24 mouse cellular contexts compared by ENCODE assay signal in genomic region chr2:11355594-11355993, GRCm38 (mm10).
A peak's percentile ranks its signal among the peaks of the same experiment; 100 is the strongest.
DNase-seq lines count a peak whose midpoint lies in the region; ATAC-seq and TF ChIP-seq lines count a peak whose summit lies in the region.
"Had no signal": no experiment of that assay in that cellular context is flagged by ENCODE, and none has a peak within 500 bp of the region (broad histone marks: within the 10 kb centered on the region; RNA-seq: fewer than 3 reads in every experiment).

No protein-coding gene starts in this region.

- TF ChIP-seq CTCF in forebrain, postnatal 0 days (IDR thresholded peaks at IDR 0.05; ENCODE audit: low read depth) = no peak

- no peak overlapping the region for H3K4me3 ChIP-seq in myocyte
- H3K4me3 ChIP-seq in forebrain, postnatal 0 days (ENCODE audit: low read depth, low read length) = no peak overlapping the region
- H3K4me3 ChIP-seq: forebrain, embryonic 15.5 days; limb, embryonic 10.5 days; limb, embryonic 15.5 days; liver, embryonic 15.5 days; lung, embryonic 15.5 days; midbrain, embryonic 12.5 days had no signal

- peak; percentile 39 for ATAC-seq in CD4-positive, CD25-positive, alpha-beta regulatory T cell, adult 4 months
- ATAC-seq in forebrain, postnatal 0 days = no peak
- ATAC-seq: forebrain, embryonic 15.5 days; hindbrain, embryonic 16.5 days; intestine, postnatal 0 days had no signal

- H3K4me1 ChIP-seq in forebrain, postnatal 0 days (ENCODE audit: insufficient read depth) = no peaks in the 10 kb centered on the region
- H3K4me1 ChIP-seq: forebrain, embryonic 15.5 days; limb, embryonic 10.5 days; limb, embryonic 15.5 days; lung, embryonic 15.5 days; midbrain, embryonic 12.5 days had no signal

- no peaks in the 10 kb centered on the region for H3K36me3 ChIP-seq in myocyte (ENCODE audit: control insufficient read depth, insufficient read depth)
- no peaks in the 10 kb centered on the region for H3K36me3 ChIP-seq in forebrain, postnatal 0 days (ENCODE audit: insufficient read depth)
- H3K36me3 ChIP-seq: forebrain, embryonic 15.5 days; limb, embryonic 10.5 days; limb, embryonic 15.5 days; liver, embryonic 15.5 days; lung, embryonic 15.5 days; midbrain, embryonic 12.5 days had no signal

- peak; percentile 38 for DNase-seq in CD4-positive helper T cell, adult 2 months (ENCODE audit: low read depth, low spot score)
- DNase-seq in induced T-regulatory cell, adult 2 months (ENCODE audit: low read depth) = peak; percentile 61
- no peak for DNase-seq in forebrain, postnatal 0 days
- no peak for DNase-seq in cerebellum, adult 8-10 months
- no peak for DNase-seq in layer of hippocampus, adult 9-10 months (ENCODE audit: low spot score)
- DNase-seq: adrenal gland, postnatal 10 days; cerebellum, adult 9-10 months; cerebellum, postnatal 36 days; heart, postnatal 14 days; kidney, adult 9 months; kidney, postnatal 10 days; right cerebral cortex, postnatal 25 days; thymus, adult 2 months; thymus, postnatal 4 days had no signal

- no peak overlapping the region for H3ac ChIP-seq in myocyte (ENCODE audit: control insufficient read depth, insufficient read length)

- no peak overlapping the region for H3K9ac ChIP-seq in forebrain, postnatal 0 days
- H3K9ac ChIP-seq: forebrain, embryonic 15.5 days; limb, embryonic 15.5 days; liver, embryonic 15.5 days; lung, embryonic 15.5 days; midbrain, embryonic 12.5 days had no signal

- H3K27me3 ChIP-seq in myocyte (ENCODE audit: control insufficient read depth, insufficient read depth, insufficient read length) = no peaks in the 10 kb centered on the region
- H3K27me3 ChIP-seq in forebrain, postnatal 0 days (ENCODE audit: insufficient read depth, low read length) = no peaks in the 10 kb centered on the region
- H3K27me3 ChIP-seq: forebrain, embryonic 15.5 days; limb, embryonic 15.5 days; liver, embryonic 15.5 days; lung, embryonic 15.5 days; midbrain, embryonic 12.5 days had no signal

- H3K27ac ChIP-seq in forebrain, postnatal 0 days (ENCODE audit: low read depth, low read length) = no peak overlapping the region
- H3K27ac ChIP-seq: forebrain, embryonic 15.5 days; limb, embryonic 10.5 days; limb, embryonic 15.5 days; liver, embryonic 15.5 days; lung, embryonic 15.5 days; midbrain, embryonic 12.5 days had no signal

- 88% methylated on average over 5 of the region's 5 CpGs for WGBS in forebrain, postnatal 0 days

- H3K79me2 ChIP-seq in myocyte (ENCODE audit: control insufficient read depth, insufficient read depth) = no peaks in the 10 kb centered on the region

- H3K9me3 ChIP-seq in forebrain, postnatal 0 days (ENCODE audit: low read length) = no peaks in the 10 kb centered on the region
- H3K9me3 ChIP-seq: forebrain, embryonic 15.5 days; limb, embryonic 10.5 days; limb, embryonic 15.5 days; liver, embryonic 15.5 days; lung, embryonic 15.5 days; midbrain, embryonic 12.5 days had no signal

- H3K4me2 ChIP-seq in myocyte (ENCODE audit: low read depth) = peak overlapping the region; percentile 9
- H3K4me2 ChIP-seq in forebrain, postnatal 0 days (ENCODE audit: low read depth) = no peak overlapping the region
- H3K4me2 ChIP-seq: forebrain, embryonic 15.5 days; limb, embryonic 15.5 days; liver, embryonic 15.5 days; lung, embryonic 15.5 days; midbrain, embryonic 12.5 days had no signal

- TF ChIP-seq POLR2A in myocyte (IDR thresholded peaks at IDR 0.05; ENCODE audit: insufficient read length, low read depth) = no peak

TF ChIP-seq in myocyte, 11 proteins besides CTCF, POLR2A, EP300 and RAD21:
- TF ChIP-seq MAX (IDR thresholded peaks at IDR 0.05; ENCODE audit: low read depth) (no peak), TCF12 (IDR thresholded peaks at IDR 0.05; ENCODE audit: insufficient read depth, poor library complexity, severe bottlenecking) (no peak), MYOD1 (IDR thresholded peaks at IDR 0.05; ENCODE audit: control insufficient read depth in 1 of 3, insufficient read length in 2 of 3, low read depth in 2 of 3) (no peak), SRF (IDR thresholded peaks at IDR 0.05; ENCODE audit: control insufficient read depth, insufficient read length, low read depth) (no peak), POLR2AphosphoS2 (IDR thresholded peaks at IDR 0.05; ENCODE audit: insufficient read length, low read depth) (no peak), REST (IDR thresholded peaks at IDR 0.05; ENCODE audit: insufficient read depth, insufficient read length) (no peak), TCF3 (IDR thresholded peaks at IDR 0.05; ENCODE audit: insufficient read length, low read depth) (no peak), USF1 (IDR thresholded peaks at IDR 0.05; ENCODE audit: low read depth) (no peak), MYOG (IDR thresholded peaks at IDR 0.05; ENCODE audit: control insufficient read depth in 1 of 3, insufficient read depth in 1 of 3, insufficient read length in 2 of 3, low read depth in 2 of 3) (no peak), CEBPB (IDR thresholded peaks at IDR 0.05; ENCODE audit: insufficient read depth, poor library complexity, severe bottlenecking) (no peak)

Comparison
In these comparisons a context has a peak if more than half of its experiments do, and no peak if none do; other contexts are left out.
1. DNase-seq: peak in CD4-positive helper T cell, adult 2 months (single experiment) and induced T-regulatory cell, adult 2 months (single experiment); none in forebrain, postnatal 0 days (single experiment), cerebellum, adult 8-10 months (single experiment) and layer of hippocampus, adult 9-10 months (single experiment).